ENCODE assay signal across 14 mouse cellular contexts in the genomic region with DNA sequence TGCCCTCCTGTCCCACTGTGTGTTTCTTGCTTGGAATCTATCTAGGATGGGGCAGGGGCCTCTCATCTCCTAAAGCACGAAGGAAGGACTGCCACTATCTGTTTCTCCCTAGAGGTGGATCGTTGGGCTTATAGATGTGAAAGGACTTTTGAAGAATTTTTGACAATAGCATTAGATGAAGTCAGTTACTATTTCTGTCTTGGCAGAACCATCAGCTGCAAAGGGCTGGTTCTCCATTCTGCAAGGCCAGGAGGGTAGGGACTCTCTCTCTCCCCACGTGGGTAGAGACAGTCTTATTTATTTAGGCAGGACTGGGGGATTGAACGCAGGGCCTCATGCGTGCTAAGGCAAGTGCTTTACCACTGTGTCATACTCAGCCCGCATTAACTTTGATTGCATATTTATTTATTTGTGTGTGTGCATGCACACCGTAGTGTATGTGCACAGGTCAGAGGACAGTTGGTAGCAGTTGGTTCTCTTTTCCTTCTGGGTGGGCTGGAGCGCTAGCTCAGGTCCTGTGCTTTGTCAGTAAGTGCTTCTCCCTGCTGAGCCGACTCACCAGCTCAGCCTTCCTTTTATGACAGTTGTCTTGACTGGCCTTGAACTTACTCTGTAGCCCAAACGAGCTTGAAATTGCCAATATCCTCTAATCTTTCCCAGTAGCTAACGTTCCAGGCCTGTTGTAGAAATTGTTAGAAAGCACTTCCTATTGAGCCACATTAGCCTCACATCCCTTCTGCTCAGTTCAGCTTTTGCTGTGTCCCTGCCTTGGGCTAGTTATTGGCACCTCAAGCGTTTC. TPM values are rescaled to one million over a fixed set of nuclear protein-coding genes. Genes with fewer than 3 reads are reported as not detected.
DNase-seq lines count a peak whose midpoint lies in the region; ATAC-seq and TF ChIP-seq lines count a peak whose summit lies in the region.
"Had no signal": no experiment of that assay in that cellular context is flagged by ENCODE, and none has a peak within 500 bp of the region (broad histone marks: within the 10 kb centered on the region; RNA-seq: fewer than 3 reads in every experiment).

No protein-coding gene starts in this region.

- peak overlapping the region; percentile 71 for H3K4me2 ChIP-seq in heart, postnatal 0 days (ENCODE audit: low read depth, low read length)

- no peaks in the 10 kb centered on the region for H3K27me3 ChIP-seq in heart, postnatal 0 days (ENCODE audit: control insufficient read depth, insufficient read depth, low read length)
- H3K27me3 ChIP-seq in limb, embryonic 10.5 days (ENCODE audit: low read depth, poor library complexity, severe bottlenecking) = peaks cover 12% of the 10 kb centered on the region; the same call in 1 of the 2 replicates
- H3K27me3 ChIP-seq: forebrain, embryonic 15.5 days; limb, embryonic 12.5 days had no signal

- H3K9me3 ChIP-seq in heart, postnatal 0 days (replicated peaks; ENCODE audit: control insufficient read depth, low read length) = no peaks in the 10 kb centered on the region
- no peaks in the 10 kb centered on the region for H3K9me3 ChIP-seq in limb, embryonic 10.5 days (replicated peaks)
- H3K9me3 ChIP-seq: forebrain, embryonic 15.5 days; limb, embryonic 12.5 days had no signal

- ATAC-seq in heart, postnatal 0 days (ENCODE audit: insufficient read depth, low read depth) = no peak
- ATAC-seq: forebrain, embryonic 15.5 days had no signal

- peak; percentile 69 for DNase-seq in heart, postnatal 0 days (ENCODE audit: low spot score)
- DNase-seq in heart, adult 9 months (ENCODE audit: low spot score in 2 of 2) = no peak
- peak; percentile 70 for DNase-seq in Muller cell, postnatal 12 days (ENCODE audit: inconsistent ontology term)
- DNase-seq in adrenal gland, postnatal 14 days = peak; percentile 35
- no peak for DNase-seq in limb, embryonic 10.5 days (ENCODE audit: low spot score)
- DNase-seq in embryo, embryonic 10 days (ENCODE audit: low spot score) = no peak
- no peak for DNase-seq in kidney, postnatal 10 days
- no peak for DNase-seq in urinary bladder, postnatal 4 days (ENCODE audit: low spot score in 2 of 2)
- DNase-seq: cerebellum, adult 11-12 months; embryo, embryonic 11 days; gastrocnemius, postnatal 36 days; thymus, adult 2 months had no signal

- no peak for TF ChIP-seq EP300 in heart, postnatal 0 days (IDR thresholded peaks at IDR 0.05; ENCODE audit: low read depth)

- 37% methylated on average over 12 of the region's 12 CpGs for WGBS in heart, postnatal 0 days
- WGBS in limb, embryonic 10.5 days = 60% methylated on average over 12 of the region's 12 CpGs

- H3K4me1 ChIP-seq in heart, postnatal 0 days (ENCODE audit: control insufficient read depth, insufficient read depth) = peaks cover 26% of the 10 kb centered on the region
- H3K4me1 ChIP-seq in limb, embryonic 10.5 days = peaks cover 40% of the 10 kb centered on the region

- H3K4me3 ChIP-seq in heart, postnatal 0 days (ENCODE audit: low read depth, low read length) = peak overlapping the region; percentile 71; the same call in 1 of the 2 replicates
- no peak overlapping the region for H3K4me3 ChIP-seq in limb, embryonic 10.5 days

- H3K36me3 ChIP-seq in heart, postnatal 0 days (replicated peaks; ENCODE audit: control insufficient read depth, insufficient read depth, low read length) = no peaks in the 10 kb centered on the region
- H3K36me3 ChIP-seq in limb, embryonic 10.5 days = no peaks in the 10 kb centered on the region
- H3K36me3 ChIP-seq: forebrain, embryonic 15.5 days; limb, embryonic 12.5 days had no signal

- H3K9ac ChIP-seq in heart, postnatal 0 days (replicated peaks; ENCODE audit: low read depth, low read length) = 0 out of 2 replicates have a peak overlapping the region, but pooled peaks have one; percentile 4

- peak overlapping the region; percentile 88 for H3K27ac ChIP-seq in heart, postnatal 0 days (ENCODE audit: low read depth)
- 0 out of 2 replicates have a peak overlapping the region, but pooled peaks have one; percentile 53 for H3K27ac ChIP-seq in limb, embryonic 10.5 days
- H3K27ac ChIP-seq: forebrain, embryonic 15.5 days had no signal

- no peak for TF ChIP-seq CTCF in heart, postnatal 0 days (IDR thresholded peaks at IDR 0.05; ENCODE audit: low read depth)

RNA-seq across cellular contexts. Expression of a gene that starts 1.5 kb away (rescaled TPM):
- total RNA-seq in heart, postnatal 0 days (2014; rRNA removed; ENCODE audit: low replicate concordance) = 0.27 and 1.4 TPM in 2 replicates
- polyA plus RNA-seq in heart, postnatal 0 days (2015; fragmentation: Nextera tagmentation; extraction: Ambion mirVana) = 0.18 and 0.25 TPM in 2 replicates
- total RNA-seq in adrenal gland, postnatal 14 days (2021) = 2.2 and 2.4 TPM in 2 replicates
- 0.09 and 0.25 TPM in 2 replicates for polyA plus RNA-seq in limb, embryonic 10.5 days (2016; fragmentation: Nextera tagmentation; extraction: Ambion mirVana)
- total RNA-seq: gastrocnemius, postnatal 36 days had no signal

RNA-seq across cellular contexts. Expression of a gene that starts 1.7 kb away (rescaled TPM):
- total RNA-seq in heart, postnatal 0 days (2014; rRNA removed; ENCODE audit: low replicate concordance) = 43.2 and 65.9 TPM in 2 replicates
- polyA plus RNA-seq in heart, postnatal 0 days (2015; fragmentation: Nextera tagmentation; extraction: Ambion mirVana) = 59.2 and 63.5 TPM in 2 replicates
- 53.1 and 57.3 TPM in 2 replicates for total RNA-seq in adrenal gland, postnatal 14 days (2021)
- polyA plus RNA-seq in limb, embryonic 10.5 days (2016; fragmentation: Nextera tagmentation; extraction: Ambion mirVana) = 6.2 and 9.2 TPM in 2 replicates

Comparison
In these comparisons a context has a peak if more than half of its experiments do, and no peak if none do; other contexts are left out.
1. DNase-seq: peak in heart, postnatal 0 days (single experiment), Muller cell, postnatal 12 days (single experiment) and adrenal gland, postnatal 14 days (single experiment); none in heart, adult 9 months (0 of 2), limb, embryonic 10.5 days (single experiment), embryo, embryonic 10 days (single experiment), kidney, postnatal 10 days (single experiment) and urinary bladder, postnatal 4 days (0 of 2).